Comparison of ENCODE assay signal across 9 mouse cellular contexts in the genomic region with DNA sequence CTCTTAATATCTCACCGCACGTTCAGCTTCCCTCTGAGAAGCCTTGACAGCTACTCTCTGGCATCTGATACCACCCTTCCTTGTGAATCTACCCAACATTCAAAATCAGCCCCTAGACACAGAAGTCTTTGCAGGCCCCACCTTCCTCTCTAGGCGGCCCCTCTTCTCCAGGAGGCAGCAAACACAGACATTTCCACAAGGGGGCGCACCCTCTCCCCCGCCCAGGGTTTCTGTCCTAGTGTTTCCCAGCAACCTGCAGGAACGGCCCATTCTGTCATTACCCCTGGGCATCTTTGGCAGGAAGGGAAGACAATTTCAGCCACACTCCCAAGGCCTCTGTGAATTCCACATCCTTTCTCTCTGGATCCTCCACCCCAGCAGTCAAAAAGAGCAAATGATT.
A peak's percentile ranks its signal among the peaks of the same experiment; 100 is the strongest.
DNase-seq lines count a peak whose midpoint lies in the region; ATAC-seq and TF ChIP-seq lines count a peak whose summit lies in the region.
"Had no signal": no experiment of that assay in that cellular context is flagged by ENCODE, and none has a peak within 500 bp of the region (broad histone marks: within the 10 kb centered on the region; RNA-seq: fewer than 3 reads in every experiment).

No protein-coding gene starts in this region.

- H3K36me3 ChIP-seq in liver, postnatal 0 days (replicated peaks; ENCODE audit: insufficient read depth, low read length), result peaks cover 17% of the 10 kb centered on the region

- H3K9me3 ChIP-seq in liver, postnatal 0 days (ENCODE audit: low read length), result no peaks in the 10 kb centered on the region
- H3K9me3 ChIP-seq: heart, embryonic 15.5 days had no signal

- ATAC-seq in liver, postnatal 0 days, result peak; percentile 40; the same call in 1 of the 2 replicates
- ATAC-seq in erythroid progenitor cell, adult 5-6 weeks (replicated peaks; ENCODE audit: low FRiP score, poor library complexity, severe bottlenecking), result no peak

- H3K27me3 ChIP-seq in liver, postnatal 0 days (ENCODE audit: insufficient read depth, low read length), result no peaks in the 10 kb centered on the region
- H3K27me3 ChIP-seq: heart, embryonic 15.5 days had no signal

- TF ChIP-seq CTCF in liver, postnatal 0 days (IDR thresholded peaks at IDR 0.05; ENCODE audit: low read depth), result peak; percentile 84

- peak; percentile 58 to 67 for DNase-seq in right cerebral cortex, postnatal 10 days (ENCODE audit: low spot score in 2 of 2)
- DNase-seq in right cerebral cortex, adult 18-20 months, result no peak
- peak; percentile 71 to 88 for DNase-seq in adrenal gland, adult (ENCODE audit: inconsistent age in 2 of 2, low spot score in 1 of 2)
- peak; percentile 40 to 67 for DNase-seq in cerebellum, postnatal 4 days (ENCODE audit: low spot score in 2 of 2)
- peak; percentile 47 for DNase-seq in heart, postnatal 25 days (ENCODE audit: low spot score)
- DNase-seq in liver, postnatal 0 days, result peak; percentile 75
- DNase-seq in retina, postnatal 1 day, result peak; percentile 77

- H3K27ac ChIP-seq in liver, postnatal 0 days (ENCODE audit: low read depth), result no peak overlapping the region
- H3K27ac ChIP-seq: heart, embryonic 15.5 days had no signal

- 36% methylated on average over 6 of the region's 6 CpGs for WGBS in liver, postnatal 0 days (ENCODE audit: insufficient replicate concordance)

- no peak for TF ChIP-seq EP300 in liver, postnatal 0 days (IDR thresholded peaks at IDR 0.05; ENCODE audit: low read depth)

- no peak overlapping the region for H3K4me2 ChIP-seq in liver, postnatal 0 days (ENCODE audit: low read depth, low read length)
- H3K4me2 ChIP-seq: heart, embryonic 15.5 days had no signal

- no peak overlapping the region for H3K4me3 ChIP-seq in liver, postnatal 0 days (ENCODE audit: low read depth, low read length)
- H3K4me3 ChIP-seq: heart, embryonic 15.5 days had no signal

- peaks cover 8% of the 10 kb centered on the region; the same call in 1 of the 2 replicates for H3K4me1 ChIP-seq in liver, postnatal 0 days (ENCODE audit: insufficient read depth)

- no peak overlapping the region for H3K9ac ChIP-seq in liver, postnatal 0 days (replicated peaks)
- H3K9ac ChIP-seq: heart, embryonic 15.5 days had no signal

- intact Hi-C loops in heart, postnatal 25 days (cut with DNase I), result loop anchor here (2.0 to 5.0 kb wide), 3 partner anchors 38 to 126 kb away; a partner anchor contains a TSS
